Mouse (Mus musculus) bone marrow macrophage, adult 2 months (primary cell): Measurements from ENCODE around the gene Fau.

ENCODE experiments used
- CTCF ChIP-seq: IDR thresholded peaks from 2 replicates; pipeline ENCODE4 v1.5.1; 2012; ENCODE audit warnings: low read depth, mild to moderate bottlenecking, low read length, moderate library complexity
- POLR2A ChIP-seq: IDR thresholded peaks from 2 replicates; pipeline ENCODE4 v1.6.1; 2012; ENCODE audit warnings: mild to moderate bottlenecking, low read depth, low read length, borderline replicate concordance

GRCm38 (mm10) chr19:6104476-6104875 is 46.8 kb downstream of the Fau start:
- TF ChIP-seq CTCF (no peak), POLR2A (no peak)
